Mouse (Mus musculus) stomach, postnatal 0 days (tissue): Measurements from ENCODE around the gene Hnrnpa1. TPM values are rescaled to one million over a fixed set of nuclear protein-coding genes. Genes with fewer than 3 reads are reported as not detected.
A peak's percentile ranks its signal among the peaks of the same experiment; 100 is the strongest.

ENCODE experiments used
- ATAC-seq: fragments of 200-750 bp; cut with Nextera tagmentation; 2 replicates; pipeline ENCODE4 v1.8.0; 2017; ENCODE audit not compliant: low FRiP score, low TSS enrichment
- DNase-seq: peaks from one replicate; pipeline ENCODE4 v3.0.0-alpha.2; 2016; ENCODE audit warnings: low spot score
- H3K27ac ChIP-seq: fragments of 300-500 bp; sonication (generic); replicated peaks from 2 replicates; pipeline ENCODE4 v1.5.1; 2014; ENCODE audit warnings: mild to moderate bottlenecking, control low read depth
- H3K27me3 ChIP-seq: fragments of 300-500 bp; sonication (generic); 2 replicates; pipeline ENCODE4 v1.6.1; 2014; ENCODE audit warnings: low read length; ENCODE audit not compliant: control insufficient read depth, insufficient read depth
- H3K36me3 ChIP-seq: fragments of 300-500 bp; sonication (generic); 2 replicates; pipeline ENCODE4 v1.6.1; 2014; ENCODE audit warnings: low read length, mixed read lengths; ENCODE audit not compliant: control insufficient read depth, insufficient read depth
- H3K4me1 ChIP-seq: fragments of 300-500 bp; sonication (generic); replicated peaks from 2 replicates; pipeline ENCODE4 v1.6.1; 2014; ENCODE audit warnings: antibody characterized with exemption; ENCODE audit not compliant: control insufficient read depth, insufficient read depth
- H3K4me2 ChIP-seq: fragments of 300-500 bp; sonication (generic); replicated peaks from 2 replicates; pipeline ENCODE4 v1.6.1; 2014; ENCODE audit warnings: low read depth, mild to moderate bottlenecking, control low read depth, moderate library complexity
- H3K4me3 ChIP-seq: fragments of 300-500 bp; sonication (generic); 2 replicates; pipeline ENCODE4 v1.5.1; 2014; ENCODE audit warnings: low read depth, low read length, control low read depth
- H3K9ac ChIP-seq: fragments of 300-500 bp; sonication (generic); 2 replicates; pipeline ENCODE4 v1.6.1; 2014; ENCODE audit warnings: mild to moderate bottlenecking, low read length, control low read depth, mixed read lengths
- H3K9me3 ChIP-seq: fragments of 300-500 bp; sonication (generic); 2 replicates; pipeline ENCODE4 v1.6.1; 2016; ENCODE audit warnings: low read length; ENCODE audit not compliant: control insufficient read depth
- CTCF ChIP-seq: IDR thresholded peaks from 2 replicates; pipeline ENCODE4 v1.5.1; 2016; ENCODE audit warnings: antibody characterized with exemption, low read depth, mild to moderate bottlenecking, moderate library complexity
- EP300 ChIP-seq: optimal IDR thresholded peaks from 2 replicates; pipeline ENCODE3; 2016; ENCODE audit warnings: antibody characterized with exemption
- WGBS: fragments of 180-500 bp; shearing (Covaris S2); extraction: QIAGEN DNeasy Blood & Tissue Kit; methylation state at CpG from one replicate; pipeline ENCODE4 v1.1.7; 2014; 5-methylcytosine and 5-hydroxymethylcytosine counted together
- polyA plus RNA-seq: library from polyadenylated mRNA; unstranded; fragments of >200 nt; fragmentation: Nextera tagmentation; extraction: Ambion mirVana; gene quantifications from 2 replicates; pipeline ENCODE4 v1.2.1, GENCODE M21; 2015

Gene Hnrnpa1
- 236 and 251 TPM in 2 replicates for polyA plus RNA-seq

- peak; percentile 93 for ATAC-seq
- Histone ChIP-seq H3K4me1 (no peaks in the 10 kb centered on the region), H3K27me3 (no peaks in the 10 kb centered on the region), H3K36me3 (peaks cover 9% of the 10 kb centered on the region; the same call in 1 of the 2 replicates), H3K4me2 (peak within 1 kb of the TSS; percentile 61), H3K9ac (peak within 1 kb of the TSS; percentile 76), H3K9me3 (no peaks in the 10 kb centered on the region), H3K27ac (peak within 1 kb of the TSS; percentile 96), H3K4me3 (peak within 1 kb of the TSS; percentile 71)
- WGBS, result under 1% methylated on average over 47 of the region's 47 CpGs
- DNase-seq, result peak; percentile 93
- no peak for TF ChIP-seq CTCF
- peak; percentile 36 for TF ChIP-seq EP300
Observed at GRCm38 (mm10) chr15:103240160-103241028, at the start of gene Hnrnpa1. Gene Hnrnpa1 (plus strand): TSS chr15:103240432.

- DNase-seq (peak; percentile 62), ATAC-seq (no peak)
- 61% methylated on average over 10 of the region's 10 CpGs for WGBS
- Histone ChIP-seq H3K9me3 (no peaks in the 10 kb centered on the region), H3K27me3 (no peaks in the 10 kb centered on the region), H3K4me1 (no peaks in the 10 kb centered on the region), H3K4me2 (no peak overlapping the region), H3K9ac (no peak overlapping the region), H3K36me3 (peaks cover 11% of the 10 kb centered on the region; the same call in 1 of the 2 replicates), H3K4me3 (no peak overlapping the region), H3K27ac (no peak overlapping the region)
- TF ChIP-seq EP300 (no peak), CTCF (peak; percentile 83)
Observed at GRCm38 (mm10) chr15:103190531-103191462, 49.4 kb upstream of the Hnrnpa1 start.

- H3K9ac ChIP-seq, result no peak overlapping the region
- TF ChIP-seq CTCF (no peak), EP300 (no peak)
- DNase-seq (no peak), ATAC-seq (no peak)
- no peak overlapping the region for H3K27ac ChIP-seq
- no peaks in the 10 kb centered on the region for H3K9me3 ChIP-seq
- H3K4me1 ChIP-seq, result no peaks in the 10 kb centered on the region
- H3K4me2 ChIP-seq, result no peak overlapping the region
- H3K36me3 ChIP-seq, result peaks cover 15% of the 10 kb centered on the region; the same call in 1 of the 2 replicates
- 76% methylated on average over 2 of the region's 2 CpGs for WGBS
- H3K27me3 ChIP-seq, result no peaks in the 10 kb centered on the region
- no peak overlapping the region for H3K4me3 ChIP-seq
Observed at GRCm38 (mm10) chr15:103193606-103194005, 46.6 kb upstream of the Hnrnpa1 start.

GRCm38 (mm10) chr15:103196835-103197234 lies 43.4 kb upstream of the Hnrnpa1 start:
- Histone ChIP-seq H3K36me3 (peaks cover 20% of the 10 kb centered on the region; the same call in 1 of the 2 replicates), H3K4me3 (no peak overlapping the region), H3K9me3 (no peaks in the 10 kb centered on the region), H3K4me1 (no peaks in the 10 kb centered on the region), H3K4me2 (no peak overlapping the region), H3K27ac (no peak overlapping the region), H3K9ac (no peak overlapping the region), H3K27me3 (no peaks in the 10 kb centered on the region)
- DNase-seq (no peak), ATAC-seq (no peak)
- no peak for TF ChIP-seq CTCF
- TF ChIP-seq EP300, result no peak
- WGBS, result 54% methylated on average over 1 of the region's 1 CpGs

GRCm38 (mm10) chr15:103197785-103198184 lies 42.4 kb upstream of the Hnrnpa1 start:
- DNase-seq (no peak), ATAC-seq (no peak)
- 63% methylated on average over 4 of the region's 4 CpGs for WGBS
- no peak overlapping the region for H3K27ac ChIP-seq
- peaks cover 15% of the 10 kb centered on the region; the same call in 1 of the 2 replicates for H3K36me3 ChIP-seq
- H3K9ac ChIP-seq, result no peak overlapping the region
- H3K9me3 ChIP-seq, result no peaks in the 10 kb centered on the region
- no peak for TF ChIP-seq EP300
- TF ChIP-seq CTCF, result no peak
- no peak overlapping the region for H3K4me3 ChIP-seq
- H3K27me3 ChIP-seq, result no peaks in the 10 kb centered on the region
- H3K4me1 ChIP-seq, result no peaks in the 10 kb centered on the region
- no peak overlapping the region for H3K4me2 ChIP-seq
